Mouse (Mus musculus) retina, embryonic 14.5 days (tissue): ENCODE data around the gene Kif14.

Source experiments
- DNase-seq: peaks from one replicate; pipeline ENCODE4 v3.0.0-alpha.2; 2015; ENCODE audit warnings: low spot score

Gene Kif14

GRCm38 (mm10) chr1:136466143-136466811, at the start of gene Kif14:
Gene Kif14, plus strand, starts transcription at chr1:136466343.
- peak; percentile 97 for DNase-seq

DNA sequence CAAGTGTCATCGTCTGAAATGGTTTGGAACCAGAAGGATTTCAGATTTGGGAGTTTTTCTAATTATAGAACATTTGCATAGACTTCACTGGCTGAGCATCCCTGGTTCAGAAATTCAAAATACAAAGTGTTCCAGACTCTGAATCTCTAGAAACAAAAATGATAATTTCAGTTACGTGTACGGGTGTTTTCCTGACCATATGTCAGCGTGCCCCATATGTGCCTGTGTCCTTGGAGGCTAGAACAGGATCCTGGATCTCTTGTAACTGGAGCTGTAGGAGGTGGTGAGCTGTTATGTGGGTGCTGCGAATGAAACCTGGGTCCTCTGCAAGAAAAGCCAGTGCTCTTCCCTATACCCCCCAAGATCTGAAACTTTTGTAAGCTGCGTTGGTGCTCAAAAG, 47.8 kb upstream of the Kif14 start:
- no peak for DNase-seq

DNA sequence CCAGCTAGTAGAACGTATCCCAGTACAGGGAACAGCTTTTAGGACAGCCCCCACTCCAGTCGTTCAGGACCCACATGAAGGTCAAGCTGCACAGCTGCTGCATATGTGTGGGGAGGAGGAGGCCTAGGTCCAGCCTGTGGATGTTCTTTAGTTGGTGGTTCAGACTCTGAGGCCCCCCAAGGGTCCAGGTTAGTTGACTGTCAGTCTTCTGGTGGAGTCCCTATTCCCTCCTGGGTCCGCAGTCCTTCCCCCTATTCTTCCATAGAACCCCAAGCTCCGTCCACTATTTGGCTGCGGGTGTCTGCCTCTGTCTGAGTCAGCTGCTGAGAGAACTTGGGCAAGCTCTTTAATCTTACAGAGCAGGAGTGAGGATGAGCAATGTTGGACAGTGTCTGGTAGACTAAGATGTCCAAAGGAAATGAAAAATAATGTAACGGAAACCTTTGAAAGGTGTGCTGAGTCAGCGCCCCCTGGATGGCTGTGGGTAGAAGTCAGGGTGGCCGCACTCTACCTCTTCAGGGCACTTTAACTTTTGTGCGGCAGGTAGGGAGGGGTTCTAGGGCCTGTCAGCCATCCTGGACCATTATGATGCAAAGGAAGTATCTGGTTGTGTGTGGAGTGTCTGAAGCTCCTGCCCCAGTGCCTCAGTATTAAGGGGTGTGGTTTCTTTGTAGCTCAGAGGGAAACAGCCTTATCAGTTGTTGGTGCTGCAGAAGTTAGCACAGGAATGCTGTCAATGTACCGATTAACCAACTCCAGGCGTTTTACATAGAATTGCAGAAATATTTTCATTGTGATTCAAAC, 38.8 kb upstream of the Kif14 start:
- no peak for DNase-seq

- DNase-seq, result no peak
Measured at GRCm38 (mm10) chr1:136428981-136429380, 37.2 kb upstream of the Kif14 start.

GRCm38 (mm10) chr1:136430126-136430818, 35.9 kb upstream of the Kif14 start:
- no peak for DNase-seq

- DNase-seq, result no peak
Measured at GRCm38 (mm10) chr1:136440741-136441140, 25.4 kb upstream of the Kif14 start.

GRCm38 (mm10) chr1:136442809-136443208, 23.3 kb upstream of the Kif14 start:
- no peak for DNase-seq

- no peak for DNase-seq
Measured at GRCm38 (mm10) chr1:136444555-136445255, 21.4 kb upstream of the Kif14 start.

GRCm38 (mm10) chr1:136446933-136447332, 19.2 kb upstream of the Kif14 start:
- no peak for DNase-seq

DNA sequence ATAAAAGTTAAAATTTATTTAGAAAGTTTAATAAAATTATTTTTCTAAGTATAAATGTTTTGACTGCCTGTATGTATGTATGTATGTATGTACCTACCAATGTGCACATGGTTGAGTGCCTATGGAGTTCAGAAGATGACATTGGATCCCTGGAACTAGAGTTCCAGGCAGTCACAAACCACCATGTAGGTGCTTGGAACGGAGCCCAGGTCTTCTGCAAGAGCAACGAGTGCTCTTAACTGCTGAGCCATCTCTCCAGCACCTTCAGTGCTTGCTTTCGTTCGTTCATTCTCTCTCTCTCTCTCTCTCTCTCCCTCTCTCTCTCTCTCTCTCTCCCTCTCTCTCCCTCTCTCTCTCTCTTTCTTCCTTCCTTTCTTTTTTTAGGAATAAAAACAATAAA, 18.8 kb upstream of the Kif14 start:
- DNase-seq, result no peak

DNA sequence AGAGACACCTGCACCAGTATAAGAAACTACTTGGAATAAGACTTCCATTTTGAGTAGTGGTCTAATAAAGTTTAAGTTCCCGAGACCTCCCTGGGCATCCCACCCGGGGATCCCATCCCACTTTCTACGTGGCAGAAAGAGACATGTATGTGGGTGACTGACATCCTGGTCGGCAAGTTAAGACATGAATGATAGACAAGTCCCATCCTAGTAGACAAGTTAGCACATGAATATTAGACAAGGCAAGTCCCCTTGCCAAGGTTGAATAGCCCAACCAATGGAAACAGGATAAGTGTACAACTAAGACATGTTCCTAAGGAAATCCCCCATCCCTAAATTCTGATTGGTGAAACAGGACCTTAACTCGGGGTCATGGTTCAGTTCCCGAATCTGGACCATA, 16.6 kb upstream of the Kif14 start:
- DNase-seq, result no peak

- no peak for DNase-seq
Measured at GRCm38 (mm10) chr1:136450206-136450605, 15.9 kb upstream of the Kif14 start.

GRCm38 (mm10) chr1:136452421-136452820, 13.7 kb upstream of the Kif14 start:
- no peak for DNase-seq

GRCm38 (mm10) chr1:136455756-136456585, 10.2 kb upstream of the Kif14 start:
- no peak for DNase-seq

GRCm38 (mm10) chr1:136456741-136457140, 9.4 kb upstream of the Kif14 start:
- DNase-seq, result no peak

- DNase-seq, result no peak
Measured at GRCm38 (mm10) chr1:136457403-136457802, 8.7 kb upstream of the Kif14 start.

DNA sequence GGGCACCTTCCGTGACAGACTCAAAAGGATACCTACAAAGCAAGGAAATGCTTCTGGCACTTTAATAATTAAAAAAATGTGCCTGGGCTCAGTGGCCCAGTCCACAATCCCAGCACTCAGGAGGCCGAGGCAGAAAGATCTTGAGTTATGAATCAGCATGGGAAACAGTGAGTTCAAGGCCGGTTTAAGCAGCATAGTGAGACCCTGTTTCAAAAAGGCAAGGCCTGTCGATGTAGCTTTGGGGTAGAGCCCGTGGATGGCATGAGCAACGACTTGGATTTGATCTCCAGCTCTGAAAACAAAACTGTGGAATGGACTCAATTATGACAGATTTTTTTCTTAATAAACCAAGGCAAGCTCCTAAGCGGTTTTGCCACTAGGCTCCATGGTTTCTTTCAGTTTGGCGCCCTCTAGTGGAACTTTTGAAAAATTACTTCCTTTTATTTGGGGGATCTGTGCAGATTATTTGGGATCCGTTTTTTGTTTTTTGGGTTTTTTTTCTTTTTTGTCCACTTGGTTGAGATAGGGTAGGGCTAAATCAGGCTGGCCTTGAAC, 7.4 kb upstream of the Kif14 start:
- peak; percentile 88 for DNase-seq

DNA sequence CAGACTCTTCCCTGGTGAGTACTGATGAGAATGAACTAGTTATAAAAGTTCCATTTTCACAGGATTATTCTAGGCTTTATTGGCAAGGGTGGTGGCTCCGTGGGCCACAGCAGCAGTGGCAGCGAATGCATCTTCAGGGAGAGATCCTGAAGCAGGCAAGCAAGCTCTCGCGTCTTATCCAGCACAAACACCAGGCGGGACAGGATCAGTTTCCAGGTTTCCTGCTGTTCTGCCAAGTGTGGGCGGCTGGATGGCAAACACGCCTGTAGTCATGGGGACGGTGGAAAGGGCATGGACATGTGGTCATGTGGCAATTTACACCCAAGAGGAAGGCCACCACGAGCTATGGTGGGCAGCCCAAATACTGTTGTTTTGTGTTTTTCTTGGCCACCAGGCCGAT, 3.7 kb upstream of the Kif14 start:
- DNase-seq, result no peak

DNA sequence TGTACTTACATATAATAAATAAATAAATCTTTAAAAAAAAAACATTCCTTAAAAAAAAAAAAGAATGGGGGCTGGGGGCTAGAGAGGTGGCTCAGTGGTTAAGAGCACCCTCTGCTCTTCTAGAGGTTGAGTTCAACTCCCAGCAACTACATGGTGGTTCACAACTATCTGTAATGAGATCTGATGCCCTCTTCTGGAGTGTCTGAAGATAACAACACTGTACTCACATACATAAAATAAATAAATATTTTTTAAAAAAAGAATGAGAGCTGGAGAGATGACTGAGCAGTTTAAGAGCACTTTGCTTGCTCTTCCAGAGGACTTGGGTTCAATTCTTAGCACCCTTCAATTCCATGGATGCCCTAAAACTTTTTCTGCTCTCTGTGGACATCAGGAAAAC, 975 bp upstream of the Kif14 start:
- no peak for DNase-seq

DNA sequence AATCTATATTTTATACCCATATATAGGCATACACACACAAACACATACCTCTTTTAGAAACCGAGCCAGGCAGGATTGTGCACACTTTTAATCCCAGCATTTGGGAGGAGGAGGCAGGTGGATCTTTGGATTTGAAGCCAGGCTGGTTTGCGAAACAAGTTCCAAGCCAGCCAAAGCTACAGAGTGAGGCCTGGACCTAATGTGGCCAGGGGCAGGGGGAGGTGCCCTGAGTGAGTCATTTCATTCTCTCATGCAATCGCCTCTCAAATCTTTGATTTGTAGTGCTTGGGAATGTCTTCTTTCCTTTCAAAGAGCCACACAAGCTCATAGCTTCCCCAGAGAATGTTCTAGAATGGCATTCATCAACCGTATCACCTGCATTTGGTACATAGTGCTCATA, 3.3 kb downstream of the Kif14 start:
- DNase-seq, result no peak

DNA sequence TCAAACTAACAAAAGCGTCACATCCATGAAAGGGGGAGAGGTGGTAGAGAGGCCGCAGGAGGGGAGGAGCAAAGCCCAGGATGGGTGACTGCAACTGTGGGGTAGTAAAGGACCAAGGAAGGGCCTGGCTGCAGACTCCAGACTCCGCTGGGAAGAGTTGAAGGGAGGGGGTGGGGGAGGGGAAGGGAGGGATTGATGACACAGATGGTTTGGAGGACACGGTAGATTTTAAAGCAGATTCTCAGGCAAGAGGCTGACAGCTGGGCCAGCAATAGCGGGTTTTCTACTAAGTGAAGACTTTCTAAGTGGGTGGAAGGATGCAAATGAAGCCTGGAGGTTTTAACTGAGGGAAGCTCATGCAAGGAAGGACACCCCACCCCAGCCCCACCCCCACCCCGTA, 4.3 kb downstream of the Kif14 start:
- DNase-seq, result peak; percentile 33
